Mouse (Mus musculus): ENCODE data around the gene Txndc8. TPM values are rescaled to one million over a fixed set of nuclear protein-coding genes. Genes with fewer than 3 reads are reported as not detected.

Gene Txndc8
- polyA plus RNA-seq, 1 experiment, result not detected

DNA sequence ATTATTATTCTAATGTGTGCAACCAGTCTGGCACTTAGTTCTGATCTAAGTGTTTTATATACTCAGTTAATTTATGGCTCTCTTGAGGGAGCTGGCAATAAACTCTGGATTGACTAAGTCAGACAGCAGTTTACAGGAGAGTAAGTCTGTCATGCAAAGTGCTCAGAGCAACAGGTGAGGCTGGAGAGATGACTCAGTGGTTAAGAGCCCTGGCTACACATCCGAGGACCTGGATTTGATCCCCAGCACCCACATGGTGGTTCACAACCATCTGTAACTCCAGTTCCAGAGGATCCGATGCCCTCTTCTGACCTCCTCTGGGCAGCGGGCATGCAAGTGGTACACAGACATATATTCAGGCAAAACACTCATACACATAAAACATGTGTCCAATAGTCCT is 35.4 kb upstream of the Txndc8 start:
- Histone ChIP-seq H3K9me3 (replicated peaks; ENCODE audit: control insufficient read depth, insufficient read depth, low read length, poor library complexity, severe bottlenecking) (no peaks in the 10 kb centered on the region), H3K27ac (ENCODE audit: insufficient read depth, low read length) (no peak overlapping the region), H3K4me3 (ENCODE audit: low read depth, low read length) (no peak overlapping the region), H3K27me3 (ENCODE audit: control insufficient read depth, insufficient read depth, low read length, poor library complexity, severe bottlenecking) (no peaks in the 10 kb centered on the region), H3K36me3 (ENCODE audit: control insufficient read depth, insufficient read depth, low read length, poor library complexity, severe bottlenecking) (no peaks in the 10 kb centered on the region), H3K9ac (ENCODE audit: low read depth, poor library complexity, severe bottlenecking) (no peak overlapping the region), H3K4me1 (ENCODE audit: control insufficient read depth, insufficient read depth, low read length) (no peaks in the 10 kb centered on the region)
- TF ChIP-seq EP300 (IDR thresholded peaks at IDR 0.05; ENCODE audit: insufficient read depth, low read depth, low read length) (no peak), CTCF (IDR thresholded peaks at IDR 0.05; ENCODE audit: low read depth, low read length) (no peak), POLR2A (IDR thresholded peaks at IDR 0.05; ENCODE audit: insufficient read depth, low read length) (no peak)

DNA sequence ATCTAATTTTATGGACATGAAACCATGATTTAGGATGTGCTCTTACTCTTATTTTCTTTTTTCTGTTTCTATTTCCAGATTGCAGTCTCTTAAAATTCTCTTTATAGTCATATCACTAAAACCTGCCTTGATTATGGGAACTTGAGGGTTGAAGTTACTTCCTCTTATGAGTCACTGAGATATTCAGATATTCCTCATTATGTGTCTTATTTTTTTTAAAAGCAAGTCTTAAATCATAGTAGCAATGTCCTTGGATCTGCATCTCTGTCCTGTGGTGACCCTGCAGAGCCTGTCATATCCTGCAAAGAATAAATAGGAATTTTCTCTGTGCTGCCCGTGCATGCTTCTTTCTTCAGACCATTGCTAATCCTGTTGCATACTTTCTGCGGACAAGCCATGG is 31.2 kb upstream of the Txndc8 start:
- Histone ChIP-seq H3K9ac (ENCODE audit: low read depth, poor library complexity, severe bottlenecking) (no peak overlapping the region), H3K36me3 (ENCODE audit: control insufficient read depth, insufficient read depth, low read length, poor library complexity, severe bottlenecking) (no peaks in the 10 kb centered on the region), H3K9me3 (replicated peaks; ENCODE audit: control insufficient read depth, insufficient read depth, low read length, poor library complexity, severe bottlenecking) (no peaks in the 10 kb centered on the region; the same call in 1 of the 2 replicates), H3K27ac (ENCODE audit: insufficient read depth, low read length) (no peak overlapping the region), H3K27me3 (ENCODE audit: control insufficient read depth, insufficient read depth, low read length, poor library complexity, severe bottlenecking) (no peaks in the 10 kb centered on the region), H3K4me1 (ENCODE audit: control insufficient read depth, insufficient read depth, low read length) (no peaks in the 10 kb centered on the region), H3K4me3 (ENCODE audit: low read depth, low read length) (no peak overlapping the region)
- TF ChIP-seq EP300 (IDR thresholded peaks at IDR 0.05; ENCODE audit: insufficient read depth, low read depth, low read length) (no peak), POLR2A (IDR thresholded peaks at IDR 0.05; ENCODE audit: insufficient read depth, low read length) (no peak), CTCF (IDR thresholded peaks at IDR 0.05; ENCODE audit: low read depth, low read length) (no peak)

DNA sequence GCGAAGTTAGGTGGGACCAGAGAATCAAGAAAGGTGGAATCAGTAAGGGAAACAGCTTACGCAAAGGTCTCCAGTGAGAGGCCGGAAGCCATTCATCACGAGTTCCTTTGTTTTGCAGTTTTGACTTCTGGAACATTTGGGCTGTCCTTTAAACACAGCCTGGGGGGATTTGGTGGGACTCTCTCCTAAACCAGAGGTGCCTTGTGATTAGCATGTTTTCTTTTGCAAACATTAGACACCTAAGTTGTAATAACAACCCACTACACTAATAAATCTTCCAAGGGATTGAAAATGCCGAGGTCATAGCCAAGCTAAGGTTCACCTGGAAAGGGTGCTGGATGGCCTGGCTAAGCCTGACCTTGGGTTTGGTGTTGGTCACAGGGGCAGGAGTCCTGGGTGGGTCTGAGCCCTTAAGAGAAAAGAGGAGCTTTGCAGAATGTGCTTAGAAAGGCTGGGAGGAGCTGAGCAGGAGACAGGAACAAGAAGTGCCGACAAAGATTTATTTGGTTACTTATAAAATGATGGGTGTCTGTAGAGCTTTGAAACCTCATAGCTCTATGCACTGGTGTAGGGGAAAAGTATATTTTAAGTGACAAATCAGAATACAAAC is 28.3 kb upstream of the Txndc8 start:
- Histone ChIP-seq H3K4me1 (ENCODE audit: control insufficient read depth, insufficient read depth, low read length) (no peaks in the 10 kb centered on the region), H3K9ac (ENCODE audit: low read depth, poor library complexity, severe bottlenecking) (no peak overlapping the region), H3K27me3 (ENCODE audit: control insufficient read depth, insufficient read depth, low read length, poor library complexity, severe bottlenecking) (no peaks in the 10 kb centered on the region), H3K36me3 (ENCODE audit: control insufficient read depth, insufficient read depth, low read length, poor library complexity, severe bottlenecking) (no peaks in the 10 kb centered on the region), H3K9me3 (replicated peaks; ENCODE audit: control insufficient read depth, insufficient read depth, low read length, poor library complexity, severe bottlenecking) (no peaks in the 10 kb centered on the region; the same call in 1 of the 2 replicates), H3K4me3 (ENCODE audit: low read depth, low read length) (no peak overlapping the region), H3K27ac (ENCODE audit: insufficient read depth, low read length) (no peak overlapping the region)
- TF ChIP-seq EP300 (IDR thresholded peaks at IDR 0.05; ENCODE audit: insufficient read depth, low read depth, low read length) (no peak), POLR2A (IDR thresholded peaks at IDR 0.05; ENCODE audit: insufficient read depth, low read length) (no peak), CTCF (IDR thresholded peaks at IDR 0.05; ENCODE audit: low read depth, low read length) (no peak)

DNA sequence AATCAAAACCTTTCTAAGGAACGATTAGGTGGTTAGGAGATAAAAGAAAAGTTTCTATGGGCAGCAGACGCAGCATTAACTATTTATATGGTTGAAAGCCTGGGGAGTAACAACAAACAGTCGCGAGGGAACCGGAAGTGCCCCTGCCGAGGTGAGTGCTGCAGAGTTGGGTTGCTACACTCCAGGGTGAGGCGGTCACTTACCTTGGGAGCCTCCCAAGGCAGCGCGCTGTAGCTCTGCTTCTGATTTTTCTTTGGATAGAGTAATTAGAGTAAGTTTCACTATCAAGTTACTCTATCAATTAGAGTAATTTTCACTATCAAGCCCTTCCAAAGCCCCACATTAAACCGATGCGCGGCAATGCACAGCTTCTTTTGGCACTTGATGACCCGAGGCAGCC is 25.7 kb upstream of the Txndc8 start:
- H3K9ac ChIP-seq (ENCODE audit: low read depth, poor library complexity, severe bottlenecking), result no peak overlapping the region
- TF ChIP-seq CTCF (IDR thresholded peaks at IDR 0.05; ENCODE audit: low read depth, low read length), result no peak
- no peak for TF ChIP-seq EP300 (IDR thresholded peaks at IDR 0.05; ENCODE audit: insufficient read depth, low read depth, low read length)
- no peak for TF ChIP-seq POLR2A (IDR thresholded peaks at IDR 0.05; ENCODE audit: insufficient read depth, low read length)
- H3K4me3 ChIP-seq (ENCODE audit: low read depth, low read length), result no peak overlapping the region
- H3K27ac ChIP-seq (ENCODE audit: insufficient read depth, low read length), result no peak overlapping the region
- no peaks in the 10 kb centered on the region for H3K27me3 ChIP-seq (ENCODE audit: control insufficient read depth, insufficient read depth, low read length, poor library complexity, severe bottlenecking)
- no peaks in the 10 kb centered on the region for H3K4me1 ChIP-seq (ENCODE audit: control insufficient read depth, insufficient read depth, low read length)
- H3K9me3 ChIP-seq (replicated peaks; ENCODE audit: control insufficient read depth, insufficient read depth, low read length, poor library complexity, severe bottlenecking), result no peaks in the 10 kb centered on the region; the same call in 1 of the 2 replicates
- H3K36me3 ChIP-seq (ENCODE audit: control insufficient read depth, insufficient read depth, low read length, poor library complexity, severe bottlenecking), result no peaks in the 10 kb centered on the region

DNA sequence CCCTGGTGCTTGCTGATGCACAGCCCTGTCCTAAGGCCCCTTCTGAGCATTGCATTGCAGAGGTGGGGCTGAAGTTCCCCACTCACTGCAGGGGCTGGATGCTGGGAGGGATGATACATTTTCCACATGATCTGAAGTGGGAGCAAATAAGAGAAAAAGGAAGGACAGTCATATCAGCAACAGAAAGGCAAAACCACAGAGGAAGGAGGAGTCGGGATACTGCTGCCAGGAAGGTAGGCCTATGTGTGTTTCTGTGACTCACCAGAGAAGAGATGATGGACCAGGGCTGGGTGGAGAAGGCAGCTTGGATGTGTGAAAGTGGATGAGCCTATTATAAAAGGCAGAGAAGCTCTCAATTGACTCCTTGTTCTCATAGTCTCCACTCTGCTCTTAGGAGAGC is 23.8 kb upstream of the Txndc8 start:
- H3K36me3 ChIP-seq (ENCODE audit: control insufficient read depth, insufficient read depth, low read length, poor library complexity, severe bottlenecking), result no peaks in the 10 kb centered on the region
- H3K27ac ChIP-seq (ENCODE audit: insufficient read depth, low read length), result no peak overlapping the region
- no peaks in the 10 kb centered on the region for H3K27me3 ChIP-seq (ENCODE audit: control insufficient read depth, insufficient read depth, low read length, poor library complexity, severe bottlenecking)
- no peak overlapping the region for H3K4me3 ChIP-seq (ENCODE audit: low read depth, low read length)
- TF ChIP-seq EP300 (IDR thresholded peaks at IDR 0.05; ENCODE audit: insufficient read depth, low read depth, low read length) (no peak), CTCF (IDR thresholded peaks at IDR 0.05; ENCODE audit: low read depth, low read length) (no peak), POLR2A (IDR thresholded peaks at IDR 0.05; ENCODE audit: insufficient read depth, low read length) (no peak)
- H3K4me1 ChIP-seq (ENCODE audit: control insufficient read depth, insufficient read depth, low read length), result no peaks in the 10 kb centered on the region
- H3K9ac ChIP-seq (ENCODE audit: low read depth, poor library complexity, severe bottlenecking), result no peak overlapping the region
- no peaks in the 10 kb centered on the region; the same call in 1 of the 2 replicates for H3K9me3 ChIP-seq (replicated peaks; ENCODE audit: control insufficient read depth, insufficient read depth, low read length, poor library complexity, severe bottlenecking)

DNA sequence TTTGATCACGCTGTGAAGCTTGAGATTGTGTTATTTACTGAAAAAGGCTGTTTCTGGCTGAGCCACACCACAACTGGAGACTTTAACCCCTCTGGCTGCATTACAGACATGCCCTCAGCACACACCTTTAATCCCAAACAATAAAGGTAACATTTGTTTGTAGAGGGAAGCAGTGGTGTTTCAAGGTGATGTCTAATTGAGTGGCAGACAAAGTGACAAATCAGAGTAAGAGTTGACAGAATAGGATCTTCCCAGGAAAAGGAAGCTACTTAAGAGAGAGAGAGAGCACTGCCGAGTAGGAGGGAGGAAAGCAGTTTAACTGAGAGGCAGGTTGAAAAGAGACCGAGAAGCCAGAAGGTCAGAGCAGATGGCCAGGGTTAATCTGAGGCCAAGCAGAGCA is 5.4 kb downstream of the Txndc8 start:
- Histone ChIP-seq H3K9me3 (replicated peaks; ENCODE audit: control insufficient read depth, insufficient read depth, low read length, poor library complexity, severe bottlenecking) (no peaks in the 10 kb centered on the region), H3K9ac (ENCODE audit: low read depth, poor library complexity, severe bottlenecking) (no peak overlapping the region), H3K36me3 (ENCODE audit: control insufficient read depth, insufficient read depth, low read length, poor library complexity, severe bottlenecking) (no peaks in the 10 kb centered on the region), H3K27ac (ENCODE audit: insufficient read depth, low read length) (no peak overlapping the region), H3K4me3 (ENCODE audit: low read depth, low read length) (no peak overlapping the region), H3K4me1 (ENCODE audit: control insufficient read depth, insufficient read depth, low read length) (no peaks in the 10 kb centered on the region), H3K27me3 (ENCODE audit: control insufficient read depth, insufficient read depth, low read length, poor library complexity, severe bottlenecking) (no peaks in the 10 kb centered on the region)
- TF ChIP-seq POLR2A (IDR thresholded peaks at IDR 0.05; ENCODE audit: insufficient read depth, low read length) (no peak), CTCF (IDR thresholded peaks at IDR 0.05; ENCODE audit: low read depth, low read length) (no peak), EP300 (IDR thresholded peaks at IDR 0.05; ENCODE audit: insufficient read depth, low read depth, low read length) (no peak)
